Mouse (Mus musculus) layer of hippocampus, adult 2 months (tissue): ENCODE results near the gene Vmp1. TPM values are rescaled to one million over a fixed set of nuclear protein-coding genes. Genes with fewer than 3 reads are reported as not detected.

ENCODE experiments used
- DNase-seq, 2 experiments: peaks; one replicate each; pipeline ENCODE4 v3.0.0; 2022; ENCODE audit warnings: low spot score in 2 of 2
- H3K27ac ChIP-seq: fragments of 200-600 bp; 2 replicates; pipeline ENCODE4 v1.8.1; 2022
- H3K4me3 ChIP-seq: fragments of 200-600 bp; 2 replicates; pipeline ENCODE4 v1.8.1; 2022; ENCODE audit warnings: mild to moderate bottlenecking
- CTCF ChIP-seq: fragments of 200-600 bp; conservative IDR thresholded peaks from 2 replicates; pipeline ENCODE4 v1.8.1; 2022; ENCODE audit warnings: antibody characterized with exemption, mild to moderate bottlenecking, moderate library complexity
- total RNA-seq, 2 experiments: library from RNA; stranded (reverse); gene quantifications; 2 replicates each; pipeline ENCODE4 v1.2.3; 2021

The Vmp1 gene
- total RNA-seq, 2 experiments from 2014 or later, result 111 to 139 TPM

GRCm38 (mm10) chr11:86664406-86664805, 19.2 kb downstream of the Vmp1 start:
- no peak for TF ChIP-seq CTCF
- Histone ChIP-seq H3K27ac (no peak overlapping the region), H3K4me3 (no peak overlapping the region)
- DNase-seq, result no peak

- Histone ChIP-seq H3K4me3 (no peak overlapping the region), H3K27ac (no peak overlapping the region)
- no peak for TF ChIP-seq CTCF
- no peak for DNase-seq
Observed at GRCm38 (mm10) chr11:86663977-86664376, 19.7 kb downstream of the Vmp1 start.

DNA sequence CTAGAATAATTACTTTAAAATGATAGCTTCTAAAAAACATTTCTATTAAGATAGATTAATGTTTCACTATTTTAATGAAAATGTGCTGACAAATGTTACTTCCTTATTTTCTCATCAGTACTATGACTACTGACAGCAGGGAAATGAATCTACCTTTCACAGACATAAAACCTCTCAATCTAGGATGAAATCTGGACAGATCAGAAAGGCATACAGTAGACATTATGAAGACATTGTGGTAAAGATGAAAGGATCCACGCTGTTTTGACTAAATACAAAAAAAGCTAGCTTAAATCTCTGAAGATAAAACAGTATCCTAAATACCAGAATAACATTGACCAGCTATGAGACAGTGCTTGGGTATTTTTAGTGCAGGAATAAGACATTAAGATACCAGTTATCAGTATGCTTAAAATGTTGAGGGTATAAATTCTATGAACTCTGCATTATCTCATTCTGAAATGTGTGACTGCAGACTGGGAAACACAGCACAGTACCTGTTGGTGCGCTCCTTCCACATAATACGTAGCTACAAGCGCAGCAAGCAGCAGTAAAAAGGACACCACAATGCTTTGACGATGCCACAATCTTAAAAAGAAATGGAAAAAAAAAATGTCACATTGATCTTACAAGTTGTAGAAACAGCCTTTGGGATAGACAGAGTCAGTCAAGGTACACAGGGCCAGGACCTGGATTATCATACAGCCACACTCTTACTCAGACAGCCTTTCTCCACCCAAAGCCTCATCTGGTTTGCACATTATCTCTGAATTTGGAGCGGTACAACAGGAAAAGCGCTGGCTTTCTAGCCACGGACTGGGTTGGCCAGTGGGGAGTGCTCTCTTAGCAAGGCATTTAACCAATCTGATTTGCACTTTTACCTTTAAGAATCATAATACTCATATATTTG, 20.4 kb downstream of the Vmp1 start:
- Histone ChIP-seq H3K27ac (no peak overlapping the region), H3K4me3 (no peak overlapping the region)
- no peak for DNase-seq
- TF ChIP-seq CTCF, result no peak

- no peak overlapping the region for H3K4me3 ChIP-seq
- DNase-seq, result no peak
- no peak overlapping the region for H3K27ac ChIP-seq
- no peak for TF ChIP-seq CTCF
Observed at GRCm38 (mm10) chr11:86657863-86658262, 25.8 kb downstream of the Vmp1 start.

DNA sequence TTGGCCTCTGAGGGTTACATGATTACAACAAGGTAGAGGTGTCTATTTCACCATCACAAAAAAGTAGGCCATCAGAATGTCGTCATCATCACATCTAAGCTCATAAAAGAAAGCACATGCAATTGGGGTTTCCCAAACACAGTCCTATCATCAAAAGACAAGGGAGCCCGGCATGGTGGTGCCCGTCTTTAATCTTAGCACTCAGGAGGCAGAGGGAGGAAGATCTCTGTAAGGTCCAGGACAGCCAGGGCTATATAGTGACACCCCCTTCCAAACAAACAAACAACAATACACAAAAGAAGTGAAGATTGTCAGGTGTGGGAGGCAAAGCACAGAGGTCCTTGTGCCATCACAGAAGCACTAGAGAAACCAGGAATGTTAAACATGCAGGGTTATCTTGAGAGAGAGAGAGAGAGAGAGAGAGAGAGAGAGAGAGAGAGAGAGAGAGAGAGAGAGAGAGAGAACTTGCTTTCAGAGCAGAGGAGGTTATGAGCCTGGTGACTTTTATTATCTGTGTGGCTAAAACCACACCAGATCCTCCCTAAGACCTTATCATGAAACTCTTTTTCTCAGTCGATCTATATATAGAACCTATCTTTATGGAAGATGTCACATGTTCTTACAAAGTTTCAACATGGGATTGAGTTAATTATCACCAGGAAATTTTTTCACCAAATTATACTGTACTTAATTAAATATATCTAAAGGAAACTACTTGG, 26.6 kb downstream of the Vmp1 start:
- Histone ChIP-seq H3K27ac (no peak overlapping the region), H3K4me3 (no peak overlapping the region)
- DNase-seq, result no peak
- TF ChIP-seq CTCF, result no peak

DNA sequence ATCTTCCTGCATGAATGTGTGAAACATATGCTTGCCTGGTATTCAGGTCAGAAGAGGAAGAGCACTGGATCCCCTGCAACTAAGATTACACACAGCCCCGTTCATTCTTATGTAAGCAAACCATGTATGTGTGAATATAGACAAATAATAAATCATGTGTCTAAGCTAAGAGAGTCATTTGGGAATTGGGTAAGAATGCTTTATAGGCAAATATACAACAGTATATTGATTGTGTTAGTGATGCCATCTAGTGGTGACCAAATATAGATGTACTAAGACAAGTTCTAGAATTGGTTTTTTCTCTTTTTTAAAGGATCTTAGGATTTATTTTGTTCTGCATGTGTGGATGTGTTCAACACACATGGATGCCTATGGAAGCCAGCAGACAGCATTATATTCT, 28.0 kb downstream of the Vmp1 start:
- Histone ChIP-seq H3K4me3 (no peak overlapping the region), H3K27ac (no peak overlapping the region; the same call in 1 of the 2 replicates)
- DNase-seq, result no peak
- peak; percentile 82 for TF ChIP-seq CTCF

DNA sequence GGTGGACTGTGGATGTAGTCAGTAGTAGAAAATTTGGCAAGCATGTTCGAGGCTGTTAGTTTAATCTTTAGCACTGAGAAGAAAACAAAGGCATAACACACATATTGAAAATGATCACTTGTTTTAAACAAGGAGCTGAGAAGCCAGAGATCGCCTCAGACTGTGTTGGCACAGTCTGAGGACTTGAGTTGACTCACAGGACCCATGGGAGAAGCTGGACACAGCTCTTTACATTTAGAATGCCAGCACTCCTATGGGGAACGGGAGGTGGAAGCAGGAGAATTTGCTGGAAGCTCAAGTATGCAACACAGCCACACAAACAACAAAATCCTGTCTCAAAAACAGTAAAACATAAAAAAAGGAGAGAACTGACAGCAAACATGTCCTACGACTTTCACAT, 29.5 kb downstream of the Vmp1 start:
- no peak for TF ChIP-seq CTCF
- Histone ChIP-seq H3K27ac (no peak overlapping the region), H3K4me3 (no peak overlapping the region)
- no peak for DNase-seq

- Histone ChIP-seq H3K4me3 (no peak overlapping the region), H3K27ac (no peak overlapping the region)
- TF ChIP-seq CTCF, result peak; percentile 97
- peak; percentile 42 to 69 for DNase-seq
Observed at GRCm38 (mm10) chr11:86653446-86653845, 30.2 kb downstream of the Vmp1 start.

- Histone ChIP-seq H3K4me3 (no peak overlapping the region), H3K27ac (no peak overlapping the region)
- no peak for TF ChIP-seq CTCF
- no peak for DNase-seq
Observed at GRCm38 (mm10) chr11:86652578-86652979, 31.1 kb downstream of the Vmp1 start.

DNA sequence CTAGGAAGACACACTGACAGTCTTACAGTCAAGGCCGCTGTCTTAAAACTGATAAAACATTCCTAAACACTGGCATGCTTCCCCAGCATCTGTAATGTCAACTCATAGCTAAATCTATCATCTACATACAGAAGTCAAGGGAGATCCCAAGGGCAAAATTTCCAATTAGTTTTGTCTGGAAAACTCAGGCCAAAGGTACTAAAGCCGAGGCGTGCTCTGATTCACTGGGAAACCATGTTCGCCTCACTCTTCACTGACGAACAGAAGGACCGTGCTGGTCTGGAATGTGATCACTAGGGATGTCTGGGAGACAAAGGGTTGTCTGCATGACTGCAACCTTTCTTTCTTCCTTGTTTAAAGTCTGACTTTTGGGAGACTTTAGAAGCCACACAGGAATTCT, 33.0 kb downstream of the Vmp1 start:
- no peak for DNase-seq
- TF ChIP-seq CTCF, result no peak
- no peak overlapping the region for H3K4me3 ChIP-seq
- H3K27ac ChIP-seq, result no peak overlapping the region

DNA sequence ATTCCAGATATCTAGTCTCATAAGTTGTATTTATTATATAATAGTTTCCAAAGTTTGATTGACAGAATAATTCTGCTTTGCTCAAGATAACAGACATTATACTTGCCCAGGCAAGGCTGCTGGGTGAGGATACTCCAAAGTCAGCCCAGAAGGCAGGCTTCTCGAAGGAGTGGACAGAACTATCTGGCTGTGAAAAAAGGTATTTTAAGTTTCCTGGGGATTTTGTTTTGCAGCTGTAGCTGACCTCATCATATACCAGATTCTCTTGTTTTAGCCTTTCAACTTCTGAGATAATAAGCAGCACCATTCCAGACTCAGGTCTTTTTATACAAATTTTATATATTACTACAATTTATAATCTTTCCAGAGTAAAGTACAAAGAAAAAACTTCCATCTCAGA, 34.1 kb downstream of the Vmp1 start:
- no peak for TF ChIP-seq CTCF
- Histone ChIP-seq H3K4me3 (no peak overlapping the region), H3K27ac (no peak overlapping the region)
- no peak for DNase-seq

- DNase-seq, result no peak
- no peak for TF ChIP-seq CTCF
- no peak overlapping the region for H3K27ac ChIP-seq
- H3K4me3 ChIP-seq, result no peak overlapping the region
Observed at GRCm38 (mm10) chr11:86647706-86648447, 35.8 kb downstream of the Vmp1 start.

DNA sequence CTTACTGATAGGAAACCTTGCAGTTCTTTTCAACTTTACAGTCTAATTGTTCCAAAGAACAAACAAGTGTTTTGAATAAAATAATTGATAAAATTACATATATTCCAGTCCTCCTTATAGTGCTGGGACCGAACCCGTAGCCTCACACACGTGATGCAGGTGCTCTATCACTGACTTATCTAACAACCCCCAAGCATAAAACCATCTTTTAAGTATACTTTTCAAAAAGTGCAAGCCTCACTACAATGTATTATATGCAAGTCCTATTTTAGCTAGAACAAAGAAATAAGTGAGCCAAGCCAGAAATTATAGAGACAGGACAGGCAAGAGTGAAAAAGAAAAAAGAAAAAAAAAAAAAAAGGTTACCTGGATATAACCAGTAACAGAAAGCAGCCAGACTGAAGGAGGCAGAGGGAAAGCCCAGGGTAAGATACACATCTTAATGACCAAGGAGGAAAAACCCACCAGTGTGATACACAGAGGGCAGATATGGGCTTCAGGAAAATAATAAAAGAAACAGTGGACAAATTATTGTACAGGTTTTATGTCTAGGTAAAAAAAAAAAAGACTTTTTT, 36.7 kb downstream of the Vmp1 start:
- Histone ChIP-seq H3K27ac (no peak overlapping the region), H3K4me3 (no peak overlapping the region)
- no peak for TF ChIP-seq CTCF

More for the DNA sequence above, 36.7 kb downstream of the Vmp1 start:
- DNase-seq, result no peak
